Mouse (Mus musculus) CD4-positive helper T cell, adult 2 months (primary cell): ENCODE data around the gene Maip1.

ENCODE experiments used
- DNase-seq: peaks from one replicate; pipeline ENCODE4 v3.0.0-alpha.2; 2012; ENCODE audit warnings: low read depth, missing footprints, low spot score

Gene Maip1

GRCm38 (mm10) chr1:57406187-57407151 is at the start of gene Maip1, which contains the start of gene Tyw5:
TSS of gene Maip1 (plus strand) at chr1:57406328.
TSS of gene Tyw5 (minus strand) at chr1:57407101.
- peak; percentile 86 for DNase-seq

GRCm38 (mm10) chr1:57358546-57358945 is 47.6 kb upstream of the Maip1 start:
- DNase-seq, result no peak

GRCm38 (mm10) chr1:57367446-57367845 is 38.7 kb upstream of the Maip1 start:
- DNase-seq, result no peak

- no peak for DNase-seq
Observed at GRCm38 (mm10) chr1:57369111-57369510, 37.0 kb upstream of the Maip1 start.

- no peak for DNase-seq
Observed at GRCm38 (mm10) chr1:57370451-57370850, 35.7 kb upstream of the Maip1 start.

- DNase-seq, result no peak
Observed at GRCm38 (mm10) chr1:57375276-57375675, 30.9 kb upstream of the Maip1 start.

GRCm38 (mm10) chr1:57376806-57377205 is 29.3 kb upstream of the Maip1 start:
- DNase-seq, result no peak

GRCm38 (mm10) chr1:57377376-57378341 is 28.5 kb upstream of the Maip1 start, which contains the start of gene 1700066M21Rik:
TSS of gene 1700066M21Rik (plus strand) at chr1:57377620.
- peak; percentile 88 for DNase-seq

GRCm38 (mm10) chr1:57386519-57386918 is 19.6 kb upstream of the Maip1 start:
- DNase-seq, result no peak

- no peak for DNase-seq
Observed at GRCm38 (mm10) chr1:57387876-57388275, 18.3 kb upstream of the Maip1 start.

- no peak for DNase-seq
Observed at GRCm38 (mm10) chr1:57388402-57389155, 17.5 kb upstream of the Maip1 start.

GRCm38 (mm10) chr1:57390993-57391790 is 14.9 kb upstream of the Maip1 start:
- no peak for DNase-seq

- DNase-seq, result no peak
Observed at GRCm38 (mm10) chr1:57392417-57392816, 13.7 kb upstream of the Maip1 start.

- DNase-seq, result peak; percentile 59
Observed at GRCm38 (mm10) chr1:57394051-57394450, 12.1 kb upstream of the Maip1 start.

- no peak for DNase-seq
Observed at GRCm38 (mm10) chr1:57400321-57400720, 5.8 kb upstream of the Maip1 start.

GRCm38 (mm10) chr1:57400877-57401276 is 5.3 kb upstream of the Maip1 start:
- no peak for DNase-seq

GRCm38 (mm10) chr1:57402116-57402515 is 4.0 kb upstream of the Maip1 start:
- DNase-seq, result no peak

- DNase-seq, result no peak
Observed at GRCm38 (mm10) chr1:57408994-57409393, 2.9 kb downstream of the Maip1 start.

- DNase-seq, result no peak
Observed at GRCm38 (mm10) chr1:57413397-57413796, 7.3 kb downstream of the Maip1 start.

- DNase-seq, result no peak
Observed at GRCm38 (mm10) chr1:57423696-57424095, 17.6 kb downstream of the Maip1 start.
